Mouse (Mus musculus): Measurements from ENCODE around the gene Ramp3.

Gene Ramp3

DNA sequence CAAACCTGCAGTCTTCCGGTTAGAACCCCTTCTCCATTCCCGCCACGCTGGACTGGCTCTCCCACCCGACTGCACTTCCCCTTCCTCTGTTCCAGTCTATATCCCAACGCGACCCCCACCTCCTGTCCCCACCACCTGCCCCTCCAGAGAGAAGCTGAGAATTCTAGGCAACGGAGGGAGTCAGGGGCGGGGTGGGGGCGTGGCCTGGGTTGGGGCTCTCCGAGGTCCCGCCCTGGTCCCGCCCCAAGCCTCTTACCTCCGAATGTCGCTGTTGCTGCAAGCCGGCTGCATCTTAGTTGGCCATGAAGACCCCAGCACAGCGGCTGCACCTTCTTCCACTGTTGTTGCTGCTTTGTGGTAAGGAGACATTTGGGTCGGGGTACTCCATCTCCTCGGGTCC is at the start of gene Ramp3:
Ramp3 (plus strand) TSS at position 251 of the 400 bp plus-strand sequence.
- Histone ChIP-seq H3K36me3 (ENCODE audit: control insufficient read depth, insufficient read depth, low read length, poor library complexity, severe bottlenecking) (no peaks in the 10 kb centered on the region), H3K27me3 (ENCODE audit: control insufficient read depth, insufficient read depth, low read length, poor library complexity, severe bottlenecking) (no peaks in the 10 kb centered on the region)
- DNase-seq (ENCODE audit: low read depth, low spot score) = peak; percentile 48

DNA sequence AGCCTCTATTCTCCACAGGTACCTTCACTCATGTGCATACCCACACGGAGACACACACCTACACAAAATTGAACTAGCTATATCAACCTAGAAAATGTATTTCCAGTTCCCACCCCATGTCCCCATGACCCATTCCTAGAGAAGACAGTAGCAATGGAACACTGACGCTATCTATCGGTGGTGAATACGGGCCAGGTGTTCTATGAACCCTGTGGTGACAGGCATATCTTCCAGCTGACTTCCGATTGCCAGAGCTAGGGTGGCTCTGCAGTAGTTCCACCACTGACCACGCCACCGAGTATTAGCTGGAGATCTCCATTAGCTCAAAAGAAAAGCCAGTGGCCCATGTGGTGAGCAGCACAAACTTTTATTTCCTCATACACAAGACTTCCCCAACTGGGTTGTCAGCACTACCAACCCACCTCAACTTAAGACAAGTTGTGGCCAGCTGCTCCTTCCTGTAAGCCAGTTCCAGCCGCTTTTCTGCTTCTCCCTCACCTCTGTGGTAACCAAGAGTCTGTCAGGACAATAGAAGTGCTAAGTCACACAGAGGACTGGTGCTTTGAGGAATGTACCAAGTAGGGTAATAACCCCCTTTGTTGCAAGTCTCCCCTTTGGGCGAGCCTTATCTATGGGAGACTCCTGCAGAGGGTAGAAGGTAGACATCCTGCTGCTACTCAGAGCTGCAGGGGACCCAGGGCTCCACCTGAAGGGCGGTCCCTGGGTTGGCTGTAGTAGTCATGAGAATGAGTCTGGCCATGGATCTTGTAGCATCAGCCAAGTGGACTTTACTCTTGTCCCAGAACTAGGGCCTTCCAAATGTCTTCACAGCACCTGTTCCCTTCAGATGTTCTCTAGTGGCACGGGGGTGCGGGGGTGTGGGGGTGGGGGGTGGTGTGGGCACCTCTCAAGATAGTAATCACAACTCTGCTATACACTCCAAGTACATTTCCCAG is 42.8 kb upstream of the Ramp3 start:
- Histone ChIP-seq H3K27me3 (ENCODE audit: control insufficient read depth, insufficient read depth, low read length, poor library complexity, severe bottlenecking) (no peaks in the 10 kb centered on the region), H3K36me3 (ENCODE audit: control insufficient read depth, insufficient read depth, low read length, poor library complexity, severe bottlenecking) (peaks cover 19% of the 10 kb centered on the region)
- no peak for DNase-seq (ENCODE audit: low read depth, low spot score)

DNA sequence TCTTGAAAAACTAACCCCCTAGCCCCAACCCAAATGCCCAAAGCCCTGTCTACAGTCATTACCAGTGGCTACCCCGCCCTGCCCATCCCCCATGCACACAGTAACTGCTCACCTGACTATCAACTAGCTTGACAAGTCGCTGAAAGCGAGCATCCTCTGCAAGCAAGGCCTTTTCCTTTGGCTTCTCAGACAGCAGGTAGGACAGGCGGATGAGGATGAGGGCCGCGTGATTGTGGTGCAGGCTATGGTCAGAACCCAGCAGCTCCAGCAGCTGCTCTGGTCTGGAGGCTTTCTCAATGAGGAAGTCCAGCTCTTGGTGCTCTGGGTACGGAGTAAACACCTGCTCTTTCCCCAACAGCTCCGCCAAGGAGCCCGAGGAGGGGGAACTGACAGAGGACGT is 34.6 kb upstream of the Ramp3 start:
- DNase-seq (ENCODE audit: low read depth, low spot score) = no peak
- H3K36me3 ChIP-seq (ENCODE audit: control insufficient read depth, insufficient read depth, low read length, poor library complexity, severe bottlenecking) = peaks cover 13% of the 10 kb centered on the region
- H3K27me3 ChIP-seq (ENCODE audit: control insufficient read depth, insufficient read depth, low read length, poor library complexity, severe bottlenecking) = no peaks in the 10 kb centered on the region

DNA sequence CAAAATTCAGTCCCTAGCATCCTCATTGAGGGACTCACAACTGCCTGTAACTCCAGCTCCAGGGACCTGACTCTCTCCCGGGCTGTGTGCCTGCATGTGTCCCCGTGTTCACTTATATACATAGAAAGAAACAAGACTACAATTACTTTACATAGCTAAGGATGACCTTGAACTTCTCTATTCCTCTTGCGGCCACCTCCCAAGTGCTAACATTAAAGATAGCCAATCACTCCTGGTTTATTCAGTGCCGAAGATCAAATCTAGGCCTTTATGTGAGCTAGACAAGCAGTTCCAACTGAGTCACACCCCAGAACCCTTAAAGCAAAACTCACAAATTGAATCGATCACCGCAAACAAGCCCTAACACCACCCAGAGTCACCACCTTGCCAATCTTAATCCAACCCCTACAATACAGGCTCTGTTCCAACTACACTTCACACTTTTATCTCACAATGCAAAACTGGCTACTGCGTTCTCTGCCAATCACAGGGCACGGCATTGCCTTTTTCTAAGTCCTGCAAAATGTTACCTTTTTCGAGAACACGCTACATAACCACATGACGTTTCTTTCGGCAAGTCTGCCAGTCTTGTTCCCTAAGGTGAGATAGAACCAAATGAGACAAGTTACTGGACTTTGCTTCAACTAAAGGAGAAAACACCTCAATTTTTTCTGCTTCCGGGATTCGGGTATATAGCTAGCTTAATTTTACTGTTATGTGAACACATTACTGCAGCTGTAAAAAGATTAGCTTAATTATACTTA is 33.5 kb upstream of the Ramp3 start:
- Histone ChIP-seq H3K27me3 (ENCODE audit: control insufficient read depth, insufficient read depth, low read length, poor library complexity, severe bottlenecking) (no peaks in the 10 kb centered on the region), H3K36me3 (ENCODE audit: control insufficient read depth, insufficient read depth, low read length, poor library complexity, severe bottlenecking) (peaks cover 10% of the 10 kb centered on the region)
- DNase-seq (ENCODE audit: low read depth, low spot score) = no peak

GRCm38 (mm10) chr11:6625478-6626387 is 32.6 kb upstream of the Ramp3 start, which contains the start of gene Tbrg4:
Gene Tbrg4 (minus strand): TSS chr11:6626067.
- Histone ChIP-seq H3K27me3 (ENCODE audit: control insufficient read depth, insufficient read depth, low read length, poor library complexity, severe bottlenecking) (no peaks in the 10 kb centered on the region), H3K36me3 (ENCODE audit: control insufficient read depth, insufficient read depth, low read length, poor library complexity, severe bottlenecking) (peaks cover 7% of the 10 kb centered on the region)
- DNase-seq (ENCODE audit: low read depth, low spot score) = peak; percentile 95

GRCm38 (mm10) chr11:6626388-6626772 is 31.9 kb upstream of the Ramp3 start:
- DNase-seq (ENCODE audit: low read depth, low spot score) = no peak
- no peaks in the 10 kb centered on the region for H3K27me3 ChIP-seq (ENCODE audit: control insufficient read depth, insufficient read depth, low read length, poor library complexity, severe bottlenecking)
- H3K36me3 ChIP-seq (ENCODE audit: control insufficient read depth, insufficient read depth, low read length, poor library complexity, severe bottlenecking) = peaks cover 4% of the 10 kb centered on the region

DNA sequence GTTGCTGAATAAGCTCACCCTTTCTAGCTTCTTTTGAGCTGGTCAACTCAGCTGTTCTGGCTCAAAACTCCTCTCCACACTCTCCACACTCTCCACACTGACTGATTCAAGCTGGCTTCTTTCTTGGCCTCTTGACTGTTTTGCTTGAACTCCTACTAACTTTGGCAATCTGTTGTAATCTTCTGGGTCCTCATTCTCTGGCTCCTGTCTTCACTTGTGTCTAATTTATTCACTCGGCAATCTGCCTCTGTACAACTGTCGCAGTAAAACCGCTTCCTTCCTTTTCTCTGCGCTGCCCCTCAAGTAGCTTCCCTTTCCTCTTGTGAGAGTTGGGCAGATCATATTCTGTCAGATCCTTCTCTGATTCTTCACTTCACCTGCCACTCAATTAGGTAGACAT is 30.6 kb upstream of the Ramp3 start:
- peaks cover 4% of the 10 kb centered on the region for H3K36me3 ChIP-seq (ENCODE audit: control insufficient read depth, insufficient read depth, low read length, poor library complexity, severe bottlenecking)
- DNase-seq (ENCODE audit: low read depth, low spot score) = peak; percentile 83
- H3K27me3 ChIP-seq (ENCODE audit: control insufficient read depth, insufficient read depth, low read length, poor library complexity, severe bottlenecking) = no peaks in the 10 kb centered on the region

- peak; percentile 70 for DNase-seq (ENCODE audit: low read depth, low spot score)
- peaks cover 4% of the 10 kb centered on the region for H3K36me3 ChIP-seq (ENCODE audit: control insufficient read depth, insufficient read depth, low read length, poor library complexity, severe bottlenecking)
- H3K27me3 ChIP-seq (ENCODE audit: control insufficient read depth, insufficient read depth, low read length, poor library complexity, severe bottlenecking) = no peaks in the 10 kb centered on the region
Measured at GRCm38 (mm10) chr11:6628568-6628967, 29.8 kb upstream of the Ramp3 start.

GRCm38 (mm10) chr11:6629655-6630054 is 28.7 kb upstream of the Ramp3 start:
- Histone ChIP-seq H3K27me3 (ENCODE audit: control insufficient read depth, insufficient read depth, low read length, poor library complexity, severe bottlenecking) (no peaks in the 10 kb centered on the region), H3K36me3 (ENCODE audit: control insufficient read depth, insufficient read depth, low read length, poor library complexity, severe bottlenecking) (no peaks in the 10 kb centered on the region)
- DNase-seq (ENCODE audit: low read depth, low spot score) = peak; percentile 80

DNA sequence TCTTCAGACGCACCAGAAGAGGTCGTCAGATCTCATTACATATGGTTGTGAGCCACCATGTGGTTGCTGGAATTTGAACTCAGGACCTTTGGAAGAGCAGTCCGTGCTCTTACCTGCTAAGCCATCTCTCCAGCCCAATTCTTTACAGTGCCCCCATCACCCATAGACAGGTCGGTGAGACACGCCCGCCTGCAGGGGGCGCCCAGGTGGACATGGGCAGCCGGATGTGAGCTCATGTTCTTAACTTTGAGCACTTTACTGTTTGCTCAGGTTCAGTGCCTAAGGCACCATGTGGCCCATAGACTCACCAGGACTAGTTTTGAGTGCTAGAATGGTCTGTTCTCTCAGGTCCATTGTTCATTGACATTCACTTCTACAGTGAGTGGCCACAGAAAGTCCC is 22.2 kb upstream of the Ramp3 start:
- H3K27me3 ChIP-seq (ENCODE audit: control insufficient read depth, insufficient read depth, low read length, poor library complexity, severe bottlenecking) = no peaks in the 10 kb centered on the region
- no peaks in the 10 kb centered on the region for H3K36me3 ChIP-seq (ENCODE audit: control insufficient read depth, insufficient read depth, low read length, poor library complexity, severe bottlenecking)
- DNase-seq (ENCODE audit: low read depth, low spot score) = peak; percentile 37

DNA sequence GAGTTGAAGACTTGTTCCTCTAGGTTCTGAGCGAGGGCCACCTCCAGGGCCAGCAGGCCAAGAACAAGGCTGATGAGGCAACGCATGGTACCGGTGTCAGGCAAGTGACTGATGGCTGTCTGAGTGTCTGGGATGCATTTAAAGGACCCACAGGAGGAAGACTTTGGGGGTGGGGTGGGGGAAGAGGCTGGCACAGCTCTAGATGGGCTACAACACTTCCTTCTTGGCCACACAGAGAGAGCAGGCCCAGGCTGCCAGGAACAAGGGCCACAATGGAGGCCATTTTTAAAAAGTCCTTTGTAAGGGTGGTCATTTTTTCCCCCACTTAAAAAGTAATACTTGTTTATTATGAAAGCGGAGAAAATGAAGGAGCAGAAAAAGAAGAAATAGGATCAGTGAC is 19.8 kb upstream of the Ramp3 start, which contains the start of gene Wap:
Wap (minus strand) TSS at position 101 of the 400 bp plus-strand sequence.
- no peaks in the 10 kb centered on the region for H3K36me3 ChIP-seq (ENCODE audit: control insufficient read depth, insufficient read depth, low read length, poor library complexity, severe bottlenecking)
- DNase-seq (ENCODE audit: low read depth, low spot score) = no peak
- no peaks in the 10 kb centered on the region for H3K27me3 ChIP-seq (ENCODE audit: control insufficient read depth, insufficient read depth, low read length, poor library complexity, severe bottlenecking)

DNA sequence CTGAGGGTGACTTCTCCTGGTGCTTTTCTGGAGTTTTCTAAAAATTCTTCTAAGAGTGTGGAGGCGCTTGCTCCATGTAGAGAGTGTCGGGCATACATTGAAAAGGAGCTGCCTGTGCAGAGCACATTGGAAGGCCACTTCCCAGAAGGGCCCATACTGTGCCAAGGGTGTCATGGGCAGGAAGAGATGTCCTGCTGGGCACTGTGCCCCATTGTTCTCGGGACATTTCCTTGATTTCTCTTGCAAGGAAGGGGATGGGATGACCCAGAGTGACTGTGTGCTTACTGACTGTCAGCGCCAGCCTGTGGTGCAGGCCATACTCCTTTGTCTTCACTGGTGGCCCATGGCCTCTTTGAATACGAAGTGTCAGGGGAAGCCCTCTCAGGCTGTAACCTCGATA is 19.2 kb upstream of the Ramp3 start:
- Histone ChIP-seq H3K27me3 (ENCODE audit: control insufficient read depth, insufficient read depth, low read length, poor library complexity, severe bottlenecking) (no peaks in the 10 kb centered on the region), H3K36me3 (ENCODE audit: control insufficient read depth, insufficient read depth, low read length, poor library complexity, severe bottlenecking) (no peaks in the 10 kb centered on the region)
- no peak for DNase-seq (ENCODE audit: low read depth, low spot score)

- no peak for DNase-seq (ENCODE audit: low read depth, low spot score)
- Histone ChIP-seq H3K36me3 (ENCODE audit: control insufficient read depth, insufficient read depth, low read length, poor library complexity, severe bottlenecking) (no peaks in the 10 kb centered on the region), H3K27me3 (ENCODE audit: control insufficient read depth, insufficient read depth, low read length, poor library complexity, severe bottlenecking) (no peaks in the 10 kb centered on the region)
Measured at GRCm38 (mm10) chr11:6644566-6644965, 13.8 kb upstream of the Ramp3 start.
